Comparison of ENCODE assay signal across 7 mouse cellular contexts in the genomic region with DNA sequence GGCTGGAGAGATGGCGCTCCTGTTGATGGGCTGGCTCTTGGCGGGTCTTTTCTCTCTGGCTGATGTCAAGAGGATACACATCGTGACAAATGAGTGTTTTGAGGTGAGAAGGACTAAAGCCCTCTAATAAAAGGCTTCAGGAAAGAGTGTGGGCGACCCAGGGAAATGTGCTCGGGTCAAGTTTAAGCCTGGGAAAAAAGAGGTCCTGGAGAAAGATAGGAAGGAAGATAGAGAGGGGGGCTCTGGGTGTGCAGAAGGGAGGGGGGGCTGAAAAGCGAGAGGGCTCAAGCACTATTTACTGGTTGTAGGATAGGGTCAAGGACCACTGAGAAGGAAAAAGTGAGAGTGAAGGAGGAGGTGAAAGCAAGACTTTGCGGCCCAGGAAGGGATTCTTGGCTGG. TPM values are rescaled to one million over a fixed set of nuclear protein-coding genes. Genes with fewer than 3 reads are reported as not detected.
DNase-seq lines count a peak whose midpoint lies in the region; ATAC-seq and TF ChIP-seq lines count a peak whose summit lies in the region.

No protein-coding gene starts in this region.

- peak overlapping the region; percentile 86 for H3K4me2 ChIP-seq in embryonic facial prominence, embryonic 14.5 days (ENCODE audit: low read depth, low read length)
- peak overlapping the region; percentile 75 for H3K4me2 ChIP-seq in intestine, postnatal 0 days (replicated peaks; ENCODE audit: low read depth)

- peak overlapping the region; percentile 46 for H3K9ac ChIP-seq in embryonic facial prominence, embryonic 14.5 days (ENCODE audit: low read depth, low read length)
- H3K9ac ChIP-seq in intestine, postnatal 0 days (ENCODE audit: low read depth, low read length): no peak overlapping the region

- no peaks in the 10 kb centered on the region for H3K36me3 ChIP-seq in embryonic facial prominence, embryonic 10.5 days (replicated peaks)
- no peaks in the 10 kb centered on the region for H3K36me3 ChIP-seq in embryonic facial prominence, embryonic 14.5 days (ENCODE audit: control insufficient read depth, insufficient read depth, low read length)
- no peaks in the 10 kb centered on the region for H3K36me3 ChIP-seq in intestine, postnatal 0 days (ENCODE audit: control insufficient read depth, insufficient read depth)
- H3K36me3 ChIP-seq in midbrain, embryonic 10.5 days: no peaks in the 10 kb centered on the region

- 12% methylated on average over 7 of the region's 7 CpGs for WGBS in embryonic facial prominence, embryonic 10.5 days
- 14% methylated on average over 7 of the region's 7 CpGs for WGBS in embryonic facial prominence, embryonic 14.5 days
- 38% methylated on average over 7 of the region's 7 CpGs for WGBS in intestine, postnatal 0 days
- WGBS in midbrain, embryonic 10.5 days: 14% methylated on average over 7 of the region's 7 CpGs

- H3K9me3 ChIP-seq in embryonic facial prominence, embryonic 10.5 days: no peaks in the 10 kb centered on the region
- no peaks in the 10 kb centered on the region for H3K9me3 ChIP-seq in embryonic facial prominence, embryonic 14.5 days (ENCODE audit: control insufficient read depth, low read length)
- no peaks in the 10 kb centered on the region for H3K9me3 ChIP-seq in intestine, postnatal 0 days (ENCODE audit: control insufficient read depth)
- no peaks in the 10 kb centered on the region for H3K9me3 ChIP-seq in midbrain, embryonic 10.5 days (replicated peaks)

- ATAC-seq in embryonic facial prominence, embryonic 14.5 days (ENCODE audit: low read depth): no peak
- ATAC-seq in intestine, postnatal 0 days: no peak

- peaks cover 23% of the 10 kb centered on the region for H3K4me1 ChIP-seq in embryonic facial prominence, embryonic 10.5 days
- H3K4me1 ChIP-seq in embryonic facial prominence, embryonic 14.5 days (ENCODE audit: control insufficient read depth, insufficient read depth, low read length): 0 out of 2 replicates have a peak, but pooled peaks cover 3% of the 10 kb centered on the region
- no peaks in the 10 kb centered on the region for H3K4me1 ChIP-seq in intestine, postnatal 0 days (replicated peaks; ENCODE audit: control insufficient read depth, insufficient read depth, low read length)
- peaks cover 17% of the 10 kb centered on the region for H3K4me1 ChIP-seq in midbrain, embryonic 10.5 days

- peaks cover 43% of the 10 kb centered on the region for H3K27me3 ChIP-seq in embryonic facial prominence, embryonic 10.5 days (replicated peaks; ENCODE audit: low read depth, poor library complexity, severe bottlenecking)
- peaks cover 25% of the 10 kb centered on the region for H3K27me3 ChIP-seq in embryonic facial prominence, embryonic 14.5 days (replicated peaks; ENCODE audit: control insufficient read depth, insufficient read depth, low read length)
- peaks cover 15% of the 10 kb centered on the region for H3K27me3 ChIP-seq in intestine, postnatal 0 days (replicated peaks; ENCODE audit: control insufficient read depth, insufficient read depth, low read length)
- peaks cover 45% of the 10 kb centered on the region for H3K27me3 ChIP-seq in midbrain, embryonic 10.5 days (ENCODE audit: low read depth, poor library complexity, severe bottlenecking)

- TF ChIP-seq CTCF in intestine, postnatal 0 days (IDR thresholded peaks at IDR 0.05; ENCODE audit: low read depth): no peak

- no peak for DNase-seq in embryonic facial prominence, embryonic 10.5 days (ENCODE audit: low spot score)
- no peak for DNase-seq in embryonic facial prominence, embryonic 14.5 days (ENCODE audit: low spot score)
- no peak for DNase-seq in midbrain, embryonic 10.5 days (ENCODE audit: low spot score)
- no peak for DNase-seq in retina, embryonic 14.5 days (ENCODE audit: low spot score)
- no peak for DNase-seq in cerebellum, postnatal 25 days
- DNase-seq in Muller cell, postnatal 12 days (ENCODE audit: inconsistent ontology term): no peak

- H3K27ac ChIP-seq in embryonic facial prominence, embryonic 10.5 days (replicated peaks): peak overlapping the region; percentile 63
- no peak overlapping the region for H3K27ac ChIP-seq in embryonic facial prominence, embryonic 14.5 days (replicated peaks; ENCODE audit: low read depth, low read length)
- no peak overlapping the region for H3K27ac ChIP-seq in intestine, postnatal 0 days (ENCODE audit: low read depth, low read length)
- H3K27ac ChIP-seq in midbrain, embryonic 10.5 days (replicated peaks): peak overlapping the region; percentile 74

- H3K4me3 ChIP-seq in embryonic facial prominence, embryonic 10.5 days: peak overlapping the region; percentile 68
- H3K4me3 ChIP-seq in embryonic facial prominence, embryonic 14.5 days (ENCODE audit: low read depth, low read length): peak overlapping the region; percentile 47
- H3K4me3 ChIP-seq in intestine, postnatal 0 days (ENCODE audit: low read depth, low read length): peak overlapping the region; percentile 42
- peak overlapping the region; percentile 67 for H3K4me3 ChIP-seq in midbrain, embryonic 10.5 days

RNA-seq across cellular contexts. Expression of a gene that starts 25.5 kb away (rescaled TPM):
- polyA plus RNA-seq in embryonic facial prominence, embryonic 10.5 days (2016; fragmentation: Nextera tagmentation; extraction: Ambion mirVana): 1.9 and 2.0 TPM in 2 replicates
- polyA plus RNA-seq in embryonic facial prominence, embryonic 14.5 days (2014; fragmentation: Nextera tagmentation; extraction: Ambion mirVana): 3.8 and 4.1 TPM in 2 replicates
- 3.2 and 3.7 TPM in 2 replicates for polyA plus RNA-seq in intestine, postnatal 0 days (2015; fragmentation: Nextera tagmentation; extraction: Ambion mirVana)
- polyA plus RNA-seq in midbrain, embryonic 10.5 days (2016; fragmentation: Nextera tagmentation; extraction: Ambion mirVana): 2.0 and 2.8 TPM in 2 replicates

Comparison
In these comparisons a context has a peak if more than half of its experiments do, and no peak if none do; other contexts are left out.
1. H3K27ac ChIP-seq: peak in embryonic facial prominence, embryonic 10.5 days (single experiment) and midbrain, embryonic 10.5 days (single experiment); none in embryonic facial prominence, embryonic 14.5 days (single experiment) and intestine, postnatal 0 days (single experiment).
2. Peak in every context shown above with its lines, with median percentiles within 50 percentile points of each other: H3K4me3 ChIP-seq.